Mouse (Mus musculus) MEL-GATA-1-ER (cell line): ENCODE measurements at regions not wholly inside any gene's neighbourhood (a gene's known extent, or its start where the extent isn't known, plus 50 kb on each side); places are given as distances from the start of the nearest gene placed in this dataset.
"Not testable (repeated sequence)": the region's sequence is repeated elsewhere in the genome, so short reads cannot be mapped to it uniquely, and the experiment has no call there.

Experiments used
- DNase-seq: peaks from one replicate; pipeline ENCODE4 v3.0.0-alpha.2; 2012; ENCODE audit warnings: low read depth; ENCODE audit errors: extremely low read depth

GRCm38 (mm10) chr8:78139514-78139913, 73.6 kb upstream of the Ttc29 start:
- not testable (repeated sequence) for DNase-seq

GRCm38 (mm10) chr8:78147170-78147569, 65.9 kb upstream of the Ttc29 start:
- no peak for DNase-seq

GRCm38 (mm10) chr8:78148006-78148405, 65.1 kb upstream of the Ttc29 start:
- no peak for DNase-seq

GRCm38 (mm10) chr8:78154873-78155272, 58.2 kb upstream of the Ttc29 start:
- DNase-seq: no peak

GRCm38 (mm10) chr8:78162046-78162445, 51.1 kb upstream of the Ttc29 start:
- DNase-seq: no peak

GRCm38 (mm10) chr8:78162763-78163508, 50.2 kb upstream of the Ttc29 start:
- DNase-seq: no peak
